Mouse (Mus musculus): ENCODE data around the gene Mertk.

The Mertk gene

DNA sequence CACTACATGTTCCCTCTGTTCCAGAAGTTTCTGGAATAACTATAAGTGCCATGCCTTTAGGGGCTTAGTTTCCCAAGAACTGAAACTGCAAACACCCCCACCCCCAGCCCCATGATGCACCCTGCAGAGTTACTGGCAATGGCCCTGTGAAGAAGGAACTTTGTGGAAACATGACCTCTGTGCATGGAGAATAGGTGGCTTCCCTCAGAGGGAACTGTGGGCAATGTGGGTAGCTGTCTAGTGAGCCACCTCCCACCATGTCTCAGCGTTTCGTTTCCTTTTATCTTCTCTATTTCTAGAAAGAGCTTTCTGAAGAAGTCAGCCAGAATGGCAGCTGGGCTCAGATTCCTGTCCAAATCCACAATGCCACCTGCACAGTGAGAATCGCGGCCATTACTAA is 72.3 kb downstream of the Mertk start:
- peak; percentile 2 for DNase-seq

DNA sequence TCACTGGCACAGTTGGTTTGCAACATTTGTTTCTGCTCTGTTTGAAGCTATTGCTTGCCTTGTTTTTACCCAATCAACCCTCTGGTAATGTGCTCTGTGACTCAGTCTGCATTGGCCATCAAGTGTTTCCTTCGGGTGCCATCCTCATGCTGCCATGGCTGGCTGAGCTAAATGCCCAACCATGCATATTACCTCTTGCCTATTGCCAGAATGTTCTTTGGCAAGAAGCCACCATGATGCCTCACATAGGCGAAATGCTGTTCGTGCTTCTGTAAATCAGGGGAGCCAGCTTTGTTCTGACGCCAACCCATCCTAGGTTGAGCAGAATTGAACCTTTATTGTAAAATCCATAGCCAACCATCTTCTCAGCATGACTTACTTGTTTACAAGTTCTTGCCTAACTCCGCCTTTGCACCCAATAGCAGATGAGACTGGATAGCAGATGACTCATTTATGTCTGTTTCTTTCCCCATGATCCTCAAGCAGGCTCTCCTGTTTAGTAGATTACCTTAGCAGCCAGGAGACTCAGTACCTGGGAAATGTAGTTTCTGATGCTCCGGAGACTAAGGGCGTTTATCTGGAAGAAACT is 73.1 kb downstream of the Mertk start:
- no peak for DNase-seq

DNA sequence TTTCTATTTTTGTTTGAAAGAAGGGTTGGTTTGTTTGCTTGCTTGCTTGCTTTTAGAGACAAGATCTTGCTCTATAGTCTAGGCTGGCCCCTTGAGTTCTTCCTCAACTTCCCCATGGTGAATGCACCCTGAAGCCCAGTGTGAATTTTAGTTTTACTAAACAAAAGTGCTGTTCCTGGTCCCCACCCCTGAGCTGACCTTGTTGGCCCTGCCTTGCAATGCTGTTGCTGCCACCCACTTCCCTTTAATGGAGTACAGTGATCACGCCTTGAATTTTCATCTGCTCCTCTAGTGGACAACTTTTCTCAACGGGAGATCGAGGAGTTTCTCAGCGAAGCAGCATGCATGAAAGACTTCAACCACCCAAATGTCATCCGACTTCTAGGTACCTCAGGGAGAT is 83.5 kb downstream of the Mertk start:
- no peak for DNase-seq

DNA sequence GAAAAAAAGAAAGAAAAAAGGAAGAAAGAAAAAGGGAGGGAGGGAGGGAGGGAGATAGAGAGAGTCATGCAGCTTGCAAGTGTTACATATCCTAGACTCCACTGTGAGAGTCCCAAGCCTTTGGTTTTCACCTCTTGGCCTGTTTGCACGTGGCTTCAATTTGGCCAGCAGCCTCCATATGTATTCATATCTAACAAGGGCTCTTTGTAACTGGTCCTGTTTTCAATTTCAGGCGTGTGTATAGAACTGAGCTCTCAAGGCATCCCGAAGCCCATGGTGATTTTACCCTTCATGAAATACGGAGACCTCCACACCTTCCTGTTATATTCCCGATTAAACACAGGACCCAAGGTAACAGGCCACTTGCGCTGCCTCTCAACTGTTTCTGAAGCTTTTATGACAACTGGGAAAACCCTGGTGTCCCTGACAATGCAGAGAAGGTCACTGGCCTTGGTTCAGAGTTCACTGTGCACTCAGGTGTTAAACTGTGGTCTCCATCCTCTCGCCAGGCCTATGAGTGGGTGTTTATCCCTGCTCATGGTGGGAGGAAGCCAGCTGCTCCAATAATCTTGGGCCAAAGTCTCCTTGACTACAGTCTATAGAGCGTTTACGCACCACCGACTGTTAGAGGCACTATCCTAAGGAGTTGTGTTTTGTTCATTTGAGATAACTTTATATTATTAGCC is 85.0 kb downstream of the Mertk start:
- DNase-seq = no peak

DNA sequence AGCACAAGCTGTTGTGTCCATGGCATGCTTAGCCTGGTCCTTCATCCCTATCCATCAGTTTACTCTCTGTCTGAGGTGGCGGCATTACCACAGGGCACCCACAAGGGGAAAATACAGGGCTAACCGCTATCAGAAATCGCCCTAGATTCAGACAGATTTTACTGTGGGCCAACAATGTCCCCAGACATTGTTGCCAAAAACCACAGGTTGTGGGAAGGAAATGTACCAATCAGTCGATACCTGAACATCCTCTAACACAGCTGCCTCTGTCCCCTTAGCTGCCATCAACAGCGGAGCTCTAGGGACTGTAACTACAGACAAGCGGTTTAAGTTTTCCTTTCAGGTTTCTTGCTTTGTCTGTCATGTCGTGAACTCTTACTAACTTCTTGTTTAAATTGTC is 86.1 kb downstream of the Mertk start:
- no peak for DNase-seq

DNA sequence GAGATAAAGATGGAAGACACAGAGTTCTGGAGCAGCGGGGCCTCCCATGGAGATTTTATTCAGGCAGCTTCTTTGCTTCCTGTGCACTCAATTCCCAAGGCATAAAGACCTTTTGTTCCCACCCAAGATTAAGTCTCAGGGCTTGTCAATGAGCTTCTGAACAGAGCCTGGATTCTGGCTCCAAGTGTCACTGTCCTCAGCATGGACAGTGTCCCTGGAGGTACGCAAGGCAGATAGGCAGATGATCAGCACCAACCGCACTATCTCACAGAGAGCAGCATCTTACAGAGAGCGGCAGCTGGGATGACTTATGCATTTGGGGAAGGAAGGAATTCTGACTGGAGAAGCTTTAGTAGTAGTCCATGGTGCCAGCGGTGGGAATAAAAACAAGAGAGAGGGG is 87.6 kb downstream of the Mertk start:
- DNase-seq = no peak

DNA sequence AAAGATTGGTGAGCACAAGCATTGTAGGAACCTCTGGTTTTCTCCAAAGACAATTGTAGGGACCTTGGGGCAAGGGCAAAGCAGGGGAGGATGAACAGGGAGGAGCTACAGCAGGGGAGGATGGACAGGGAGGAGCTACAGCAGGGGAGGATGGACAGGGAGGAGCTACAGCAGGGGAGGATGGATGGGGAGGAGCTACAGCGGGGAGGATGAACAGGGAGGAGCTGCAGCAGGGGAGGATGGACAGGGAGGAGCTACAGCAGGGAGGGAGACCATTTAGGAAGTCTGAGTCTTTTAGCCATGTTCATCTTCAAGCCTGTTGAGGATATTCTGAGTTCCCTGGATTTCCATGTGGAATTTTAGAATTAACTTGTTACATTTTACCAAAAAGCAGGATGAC is 88.0 kb downstream of the Mertk start:
- no peak for DNase-seq

DNA sequence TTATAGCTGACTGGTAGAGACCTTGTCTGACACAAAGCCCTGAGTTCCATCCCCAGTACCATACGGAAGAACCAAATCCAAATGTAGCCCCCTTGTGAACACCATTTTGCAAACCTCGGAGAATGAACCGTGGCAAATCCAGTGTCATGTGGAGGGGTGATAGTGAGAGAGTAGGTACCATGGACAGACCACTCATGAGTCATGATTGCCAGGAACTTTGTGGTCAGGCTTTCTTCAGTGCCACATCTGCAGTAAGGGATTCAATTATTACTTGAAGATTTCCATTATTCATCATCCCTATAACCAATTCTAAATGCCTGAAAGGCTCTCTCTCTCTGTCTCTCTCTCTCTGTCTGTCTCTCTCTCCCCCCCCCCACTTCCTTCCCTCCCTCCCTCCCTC is 89.0 kb downstream of the Mertk start:
- no peak for DNase-seq

DNA sequence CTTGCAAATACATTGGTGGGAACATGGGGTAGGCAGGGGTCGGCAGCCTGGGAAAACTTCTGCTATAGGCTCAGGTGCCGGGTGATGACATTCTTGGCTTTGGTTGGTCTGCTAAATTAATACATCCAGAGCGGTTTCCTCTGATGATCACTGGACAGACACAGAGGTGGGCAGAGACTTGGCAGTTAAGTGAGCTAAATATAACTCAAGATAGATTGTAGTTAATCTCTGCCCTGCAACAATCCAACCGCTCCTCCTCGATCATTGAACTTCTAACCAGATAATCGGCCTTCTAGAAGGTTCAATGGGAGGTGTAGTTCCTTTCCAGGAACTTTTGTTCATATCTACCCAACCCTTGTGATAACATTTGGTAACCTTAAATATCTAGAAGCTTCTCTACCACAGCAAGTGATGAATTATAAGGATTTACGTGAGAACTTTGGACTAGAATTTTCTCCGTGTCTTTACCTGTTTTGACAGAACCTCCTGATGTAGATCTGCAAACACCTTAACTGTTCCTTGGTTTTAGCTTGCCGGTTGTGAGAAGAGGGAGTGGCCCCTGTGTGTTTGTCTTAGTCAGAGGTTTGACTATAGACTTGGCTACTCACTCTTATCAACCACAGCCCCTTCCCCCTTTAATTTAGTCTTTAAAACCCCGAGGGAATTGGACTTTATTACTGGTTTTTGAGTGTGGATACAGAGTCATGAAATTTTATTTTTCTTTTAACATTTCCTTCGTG is 92.3 kb downstream of the Mertk start:
- DNase-seq = no peak

DNA sequence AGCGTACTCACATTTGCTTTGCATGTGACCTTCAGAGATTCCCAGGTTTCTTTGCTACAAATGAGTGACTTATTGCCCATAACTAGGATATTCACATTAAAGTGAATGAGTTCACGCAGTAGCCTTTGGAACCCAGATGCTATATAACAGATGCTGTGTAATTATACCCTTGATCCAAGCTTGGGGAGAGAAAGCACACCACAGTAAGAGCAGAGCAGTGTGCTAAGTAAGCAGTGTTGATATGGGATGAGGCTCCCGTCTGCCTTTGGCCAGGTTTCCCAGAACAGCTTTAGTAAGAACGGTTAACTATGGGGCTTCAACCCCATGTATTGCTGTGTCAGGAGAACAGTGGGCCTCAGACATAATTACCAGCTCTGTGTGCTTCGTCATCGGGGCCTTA is 95.2 kb downstream of the Mertk start:
- no peak for DNase-seq

DNA sequence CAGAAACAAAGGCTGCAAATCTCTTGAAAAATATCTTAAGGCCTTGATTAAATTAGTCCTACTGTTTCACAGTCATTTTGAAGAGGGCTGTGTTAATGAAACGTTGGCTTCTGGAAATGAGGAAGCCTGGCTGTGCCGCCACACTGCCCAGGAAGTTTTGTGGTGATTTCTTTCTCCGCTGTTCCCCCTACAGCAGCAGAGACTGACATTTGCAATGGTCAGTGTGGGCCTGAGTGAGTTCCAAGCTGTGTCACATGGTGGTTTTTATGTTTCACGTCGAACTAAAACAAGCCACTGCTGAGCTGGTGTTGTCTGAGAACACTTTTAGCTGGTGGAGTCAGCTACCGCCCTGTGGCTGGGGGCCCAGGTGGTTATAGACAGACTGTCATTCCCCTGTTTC is 97.7 kb downstream of the Mertk start:
- DNase-seq = no peak

DNA sequence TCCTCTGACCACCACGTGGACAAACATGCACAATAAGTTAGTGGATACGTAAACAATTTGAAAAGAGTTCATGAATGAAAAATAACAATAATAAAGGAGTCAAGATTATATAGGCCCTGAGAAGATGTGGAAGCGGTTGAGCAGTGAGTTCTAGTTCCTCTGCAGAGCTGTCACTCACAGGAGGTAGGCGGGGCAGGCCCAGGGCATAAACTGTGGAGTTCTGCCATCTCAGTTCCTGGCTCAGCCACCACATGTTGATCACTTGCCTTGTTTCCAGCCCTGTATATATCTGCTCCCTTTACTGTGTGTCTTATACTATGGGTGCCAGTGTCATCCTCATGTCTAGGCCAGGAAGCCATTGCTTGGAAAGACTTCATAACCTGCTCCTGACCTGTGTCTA is 104.7 kb downstream of the Mertk start:
- no peak for DNase-seq

DNA sequence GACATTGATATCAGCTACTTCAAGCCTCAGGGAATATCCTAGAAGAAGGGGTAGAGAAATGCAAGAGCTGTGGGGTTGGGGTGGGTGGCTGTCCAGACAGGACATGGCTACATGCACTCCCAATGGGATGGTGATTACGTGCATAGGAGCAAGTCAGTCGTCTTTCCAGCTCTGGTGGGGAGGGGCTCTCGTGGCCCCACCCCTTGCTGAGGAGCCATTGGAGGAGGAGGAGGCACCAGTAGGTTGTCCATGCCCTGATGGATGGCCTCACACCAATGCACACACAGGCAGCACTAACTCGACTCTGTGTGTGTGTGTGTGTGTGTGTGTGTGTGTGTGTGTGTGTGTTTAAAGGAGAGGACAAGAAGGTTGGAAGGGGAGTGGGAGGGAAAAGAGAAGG is 106.6 kb downstream of the Mertk start:
- no peak for DNase-seq

DNA sequence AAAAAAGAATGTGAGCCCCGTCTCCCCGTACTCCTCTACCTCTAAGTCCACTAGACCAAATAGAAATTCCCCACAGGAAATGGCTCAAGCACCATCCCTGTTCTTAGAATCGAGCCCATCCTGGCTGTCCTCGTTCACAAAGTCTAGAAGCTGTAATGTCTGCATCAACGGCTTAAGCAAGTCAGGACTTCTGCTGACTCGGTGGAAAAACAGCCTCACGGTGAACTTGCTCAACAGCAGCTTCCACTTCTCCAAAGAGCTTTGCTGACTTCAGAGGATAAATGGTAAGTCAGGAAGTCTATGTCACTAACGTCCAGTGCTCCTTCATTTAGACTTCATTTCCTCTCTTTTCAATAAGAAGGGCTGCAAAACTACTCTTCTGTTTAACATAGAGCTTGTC is 107.8 kb downstream of the Mertk start:
- no peak for DNase-seq

DNA sequence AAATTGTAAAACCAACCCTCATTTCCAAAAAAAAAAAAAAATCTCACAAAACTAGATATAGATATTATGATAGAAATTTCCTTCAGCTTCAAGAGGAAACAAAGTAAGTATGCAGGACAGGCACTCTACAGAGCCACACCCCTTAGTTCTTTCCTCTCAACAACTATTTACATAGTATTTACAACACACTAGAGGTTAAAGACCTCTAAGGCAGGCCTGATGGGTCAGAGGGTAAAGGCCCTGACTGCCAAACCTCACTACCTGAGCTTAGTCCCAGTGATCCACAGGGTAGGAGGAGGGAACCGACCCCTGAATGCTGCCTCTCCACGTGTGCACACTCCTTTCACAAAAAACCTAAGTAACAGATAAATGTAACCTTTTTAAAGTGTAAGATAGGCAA is 114.0 kb downstream of the Mertk start:
- DNase-seq = no peak

DNA sequence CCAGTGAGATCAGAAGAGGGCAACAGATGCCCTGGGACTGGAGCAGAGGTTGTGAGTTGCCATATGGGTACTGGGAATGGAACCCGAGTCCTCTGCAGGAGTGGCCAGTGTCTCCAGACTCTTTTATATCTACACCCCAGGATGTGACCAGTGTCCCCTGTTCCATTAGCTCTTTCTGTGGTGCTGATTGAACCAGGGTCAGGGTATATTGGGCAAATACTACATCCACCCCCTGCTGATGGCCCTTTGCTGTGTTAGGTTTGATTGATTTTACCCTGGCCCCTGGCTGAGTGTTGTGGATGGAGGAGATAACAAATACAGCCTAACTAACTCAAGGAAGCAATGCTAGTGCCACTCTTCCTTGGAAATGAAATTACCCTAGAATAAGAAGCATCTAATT is 117.6 kb downstream of the Mertk start:
- DNase-seq = no peak

DNA sequence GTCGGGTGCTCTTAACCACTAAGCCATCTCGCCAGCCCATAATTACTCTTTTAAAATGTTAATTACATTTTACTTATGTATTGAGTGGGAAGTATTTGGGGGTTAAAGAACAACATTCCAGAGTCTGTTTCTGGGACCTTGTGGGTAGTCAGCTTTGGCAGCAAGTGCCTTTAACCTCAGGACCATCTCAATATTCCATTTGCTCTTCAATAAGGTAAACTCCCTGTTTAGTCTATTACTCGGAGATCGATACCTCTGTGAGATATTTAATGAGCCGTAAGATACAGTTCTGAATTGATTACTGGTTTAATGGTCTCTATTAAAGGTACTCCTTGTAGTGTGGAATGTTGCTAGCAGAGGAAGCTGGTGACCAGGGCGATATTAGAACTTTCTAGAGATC is 118.2 kb downstream of the Mertk start:
- no peak for DNase-seq

DNA sequence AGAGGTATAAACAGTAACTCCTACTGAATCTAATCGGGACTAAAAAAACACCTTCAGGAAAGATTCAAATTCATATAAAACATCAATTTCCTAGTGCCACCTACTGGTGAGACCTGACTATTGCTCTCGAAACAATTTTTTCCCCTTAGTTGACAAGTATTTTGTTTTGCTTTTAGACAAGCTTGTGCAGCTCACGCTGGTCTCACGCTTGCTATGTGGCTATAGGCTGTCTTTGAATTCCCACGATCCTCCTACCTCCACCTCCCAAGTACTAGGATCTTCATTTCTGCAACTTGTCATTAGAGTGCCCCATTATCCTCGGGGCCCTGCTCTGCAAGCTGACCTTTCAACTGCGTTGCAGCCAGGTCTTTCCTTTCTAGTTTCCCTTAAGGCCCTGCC is 118.6 kb downstream of the Mertk start:
- peak; percentile 65 for DNase-seq

DNA sequence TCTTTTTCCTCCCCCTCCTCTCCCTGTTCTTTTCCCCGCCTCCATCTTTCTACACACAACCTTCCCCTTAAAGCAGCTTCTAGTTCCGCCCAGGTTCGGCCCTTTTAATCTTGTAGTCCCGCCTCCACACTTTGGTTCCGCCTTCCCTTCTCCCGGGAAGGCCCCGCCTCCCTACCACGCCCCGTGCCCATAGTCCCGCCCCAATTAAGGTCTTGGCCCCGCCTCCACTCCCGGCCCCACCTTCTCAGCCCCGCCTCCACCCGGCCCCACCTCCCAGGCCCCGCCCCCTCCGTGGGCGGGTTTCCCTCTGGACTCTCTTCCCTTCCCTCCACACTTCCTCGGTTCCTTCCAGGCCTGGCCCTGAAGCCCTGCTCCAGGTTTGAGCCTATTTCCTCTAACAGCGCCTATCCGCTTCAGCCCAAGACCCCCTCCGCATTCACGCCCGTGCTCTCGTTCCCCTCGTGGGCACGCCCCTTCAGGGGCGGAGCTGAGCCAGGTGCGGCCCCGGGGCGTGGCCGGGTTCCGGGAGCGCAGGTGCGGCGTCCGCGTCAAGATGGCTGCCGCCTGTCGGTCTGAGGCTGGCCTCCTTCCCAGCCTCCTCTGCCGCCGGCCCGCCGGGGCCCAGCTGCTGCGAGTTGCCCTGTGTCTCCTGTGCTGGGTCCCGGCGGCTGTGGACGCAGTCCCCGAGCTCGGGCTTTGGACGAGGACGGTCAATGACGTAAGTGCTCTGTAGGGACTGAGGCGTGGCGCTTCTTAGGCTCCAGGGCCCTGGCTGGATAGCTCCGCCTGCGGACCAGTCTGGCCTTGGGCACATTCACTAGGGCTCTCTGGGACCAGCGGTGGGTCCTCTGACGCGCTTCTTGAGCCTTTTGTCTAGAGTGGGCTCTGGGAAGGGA is 119.3 kb downstream of the Mertk start, which contains the start of gene Tmem87b:
Tmem87b (plus strand) TSS at position 333 of the 896 bp plus-strand sequence.
- DNase-seq = peak; percentile 97

DNA sequence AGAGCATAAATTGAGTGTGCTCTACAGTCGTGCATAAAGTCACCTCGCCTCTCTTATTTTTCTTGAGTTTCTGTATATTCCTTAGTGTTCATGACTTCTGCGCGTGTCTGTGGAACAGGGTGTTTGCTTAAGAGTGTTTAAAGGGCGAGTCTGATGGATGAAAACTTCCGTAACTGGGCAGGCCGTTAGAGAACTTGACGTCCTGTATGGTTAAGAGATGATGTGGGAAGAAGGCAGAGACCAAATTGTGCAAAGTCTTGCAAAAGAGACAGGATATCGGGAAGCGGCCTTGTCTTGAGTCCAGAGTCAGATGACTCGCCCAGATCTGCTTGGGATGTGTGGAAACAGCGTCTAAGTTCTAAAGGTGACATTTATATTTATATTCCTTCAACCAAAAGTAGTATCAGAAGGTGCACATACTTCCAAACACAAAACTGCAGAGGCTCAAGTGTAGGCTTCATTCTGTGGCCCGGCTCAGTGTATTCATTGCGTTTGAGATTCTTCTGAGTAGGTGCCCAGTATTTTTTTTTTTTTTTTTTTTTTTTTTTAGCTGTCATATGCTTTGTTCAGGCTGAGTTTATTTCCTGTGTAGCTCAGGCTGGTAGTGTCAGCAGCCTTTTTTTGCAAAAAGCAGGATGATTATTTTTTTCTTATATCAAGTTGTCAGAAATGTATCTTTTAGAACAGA is 120.3 kb downstream of the Mertk start:
- DNase-seq = peak; percentile 9

DNA sequence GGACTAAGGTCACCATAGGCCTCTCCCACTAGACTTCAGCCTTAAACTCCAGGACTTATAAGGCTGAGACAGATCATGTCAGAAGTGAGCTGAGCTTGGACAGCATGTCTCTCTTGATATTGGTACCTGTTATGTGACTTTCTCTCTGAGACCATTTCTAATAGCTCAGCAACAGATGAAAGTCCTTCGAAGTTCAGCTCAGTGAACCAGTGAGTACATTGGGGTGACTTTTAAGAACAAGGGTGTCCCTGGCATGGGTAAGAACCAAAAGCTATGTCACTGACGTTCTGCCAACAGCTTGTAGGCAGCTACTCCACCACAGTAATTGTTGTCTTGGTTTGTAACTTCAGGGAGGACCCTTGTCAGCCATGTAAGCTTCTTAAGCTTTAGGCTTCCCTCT is 121.9 kb downstream of the Mertk start:
- no peak for DNase-seq

DNA sequence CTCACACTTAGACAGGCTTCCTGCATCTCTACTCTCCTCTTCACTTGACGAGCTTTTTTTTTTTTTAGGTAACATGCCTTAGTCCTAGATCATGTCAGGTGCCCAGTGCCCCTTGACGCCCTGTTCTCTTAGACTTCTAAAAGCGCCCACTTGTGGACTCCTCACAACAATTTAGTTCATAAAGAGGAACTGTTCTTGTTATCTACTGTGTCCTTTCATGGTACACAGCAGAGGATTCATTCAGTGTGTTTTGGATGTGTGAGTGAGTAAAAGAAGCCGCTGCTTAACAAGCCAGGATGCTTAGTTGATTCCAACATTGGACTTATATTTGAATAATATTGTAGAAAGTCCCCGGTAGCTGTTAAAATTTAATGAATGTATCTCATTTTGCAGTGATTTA is 125.1 kb downstream of the Mertk start:
- no peak for DNase-seq

DNA sequence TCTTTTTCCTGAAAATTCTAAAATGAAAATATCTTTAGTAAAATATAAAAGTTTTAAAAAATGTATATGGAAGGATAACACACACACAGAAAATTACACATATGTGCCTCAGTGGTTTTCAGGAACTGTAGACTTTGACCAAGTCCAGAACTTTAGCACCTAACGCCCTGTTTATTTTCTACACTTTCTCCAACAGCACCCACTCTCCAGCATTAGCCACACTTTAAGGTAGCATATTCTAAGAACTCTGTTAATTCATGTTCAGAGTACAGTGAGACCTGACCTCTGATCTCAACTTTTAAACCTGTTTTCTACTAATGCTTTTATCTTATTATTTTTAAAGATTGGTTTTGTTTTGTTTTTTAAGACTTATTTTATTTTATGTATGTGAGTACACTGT is 129.0 kb downstream of the Mertk start:
- DNase-seq = no peak
